Mouse (Mus musculus) embryonic fibroblast, embryonic 13.5 days (primary cell): ENCODE measurements at regions not wholly inside any gene's neighbourhood (a gene's known extent, or its start where the extent isn't known, plus 50 kb on each side); places are given as distances from the start of the nearest gene placed in this dataset.

ENCODE experiments used
- CTCF ChIP-seq: IDR thresholded peaks from 2 replicates; pipeline ENCODE4 v1.5.1; 2011; ENCODE audit warnings: mild to moderate bottlenecking, control low read depth, low read length, moderate library complexity, borderline replicate concordance; ENCODE audit not compliant: insufficient read depth
- POLR2A ChIP-seq: IDR thresholded peaks from 2 replicates; pipeline ENCODE4 v1.6.1; 2011; ENCODE audit warnings: low read depth, mild to moderate bottlenecking, control low read depth, low read length, moderate library complexity

- no peak for TF ChIP-seq POLR2A
- TF ChIP-seq CTCF = no peak
These were observed 395.7 kb upstream of the Nrsn1 start for GRCm38 (mm10) chr13:25666022-25666421.
